Mouse (Mus musculus) cerebellum, postnatal 14 days (tissue): ENCODE measurements at regions not wholly inside any gene's neighbourhood (a gene's known extent, or its start where the extent isn't known, plus 50 kb on each side); places are given as distances from the start of the nearest gene placed in this dataset.
A peak's percentile ranks its signal among the peaks of the same experiment; 100 is the strongest.
"Not testable (repeated sequence)": the region's sequence is repeated elsewhere in the genome, so short reads cannot be mapped to it uniquely, and the experiment has no call there.

Experiments
- DNase-seq, 2 experiments: peaks; one replicate each; pipeline ENCODE4 v3.0.0; 2021; ENCODE audit warnings: mixed read lengths in 2 of 2

GRCm38 (mm10) chr7:69167456-69167855 is 418.4 kb upstream of the Arrdc4 start:
- no peak for DNase-seq

- DNase-seq, result no peak
These were observed 412.9 kb upstream of the Arrdc4 start for GRCm38 (mm10) chr7:69161916-69162315.

- no peak for DNase-seq
These were observed 393.3 kb upstream of the Arrdc4 start for GRCm38 (mm10) chr7:69142351-69142750.

- no peak for DNase-seq
These were observed 384.4 kb upstream of the Arrdc4 start for GRCm38 (mm10) chr7:69133441-69133840.

- DNase-seq, result not testable (repeated sequence)
These were observed 352.7 kb upstream of the Arrdc4 start for GRCm38 (mm10) chr7:69101770-69102169.

GRCm38 (mm10) chr7:69097587-69098095 is 348.6 kb upstream of the Arrdc4 start:
- no peak for DNase-seq

GRCm38 (mm10) chr7:69074780-69075179 is 325.7 kb upstream of the Arrdc4 start:
- DNase-seq, result no peak

GRCm38 (mm10) chr7:69062994-69063393 is 314.0 kb upstream of the Arrdc4 start:
- no peak for DNase-seq

GRCm38 (mm10) chr7:69062506-69062905 is 313.5 kb upstream of the Arrdc4 start:
- DNase-seq, result no peak

- DNase-seq, result no peak
These were observed 313.1 kb upstream of the Arrdc4 start for GRCm38 (mm10) chr7:69062094-69062493.

- DNase-seq, result no peak
These were observed 312.2 kb upstream of the Arrdc4 start for GRCm38 (mm10) chr7:69061242-69061641.

GRCm38 (mm10) chr7:69016575-69016974 is 267.5 kb upstream of the Arrdc4 start:
- DNase-seq, result no peak

- no peak for DNase-seq
These were observed 266.0 kb upstream of the Arrdc4 start for GRCm38 (mm10) chr7:69015047-69015446.

GRCm38 (mm10) chr7:69007237-69007636 is 258.2 kb upstream of the Arrdc4 start:
- DNase-seq, result no peak

- DNase-seq, result no peak
These were observed 239.0 kb upstream of the Arrdc4 start for GRCm38 (mm10) chr7:68988061-68988460.

- no peak for DNase-seq
These were observed 234.9 kb upstream of the Arrdc4 start for GRCm38 (mm10) chr7:68983937-68984336.

GRCm38 (mm10) chr7:68982914-68983502 is 234.0 kb upstream of the Arrdc4 start:
- no peak for DNase-seq

- no peak for DNase-seq
These were observed 229.5 kb upstream of the Arrdc4 start for GRCm38 (mm10) chr7:68978576-68978975.

GRCm38 (mm10) chr7:68976813-68977752 is 228.0 kb upstream of the Arrdc4 start:
- peak; percentile 61 to 64 for DNase-seq

- DNase-seq, result no peak
These were observed 226.9 kb upstream of the Arrdc4 start for GRCm38 (mm10) chr7:68975956-68976355.

GRCm38 (mm10) chr7:68975580-68975894 is 226.5 kb upstream of the Arrdc4 start:
- DNase-seq, result no peak

- DNase-seq, result no peak
These were observed 225.9 kb upstream of the Arrdc4 start for GRCm38 (mm10) chr7:68974761-68975579.
